Mouse (Mus musculus) left cerebral cortex, adult 2 months (tissue): ENCODE measurements at regions not wholly inside any gene's neighbourhood (a gene's known extent, or its start where the extent isn't known, plus 50 kb on each side); places are given as distances from the start of the nearest gene placed in this dataset.

Experiments used
- DNase-seq, 2 experiments: peaks; one replicate each; pipeline ENCODE4 v3.0.0; 2021 to 2022; ENCODE audit warnings: low spot score in 2 of 2, mixed read lengths in 1 of 2; ENCODE audit errors: extremely low spot score in 1 of 2
- H3K27ac ChIP-seq: fragments of 200-600 bp; 2 replicates; pipeline ENCODE4 v1.8.1; 2022
- H3K4me3 ChIP-seq: fragments of 200-600 bp; 2 replicates; pipeline ENCODE4 v1.8.1; 2022
- CTCF ChIP-seq: fragments of 200-600 bp; IDR thresholded peaks from 2 replicates; pipeline ENCODE4 v1.8.1; 2022; ENCODE audit warnings: antibody characterized with exemption, mild to moderate bottlenecking, moderate library complexity
- intact Hi-C: fragments of 180-260 bp; cut with DNase I; formaldehyde crosslinking; loops from one replicate; pipeline ENCODE4 v1.15.1; 2025

DNA sequence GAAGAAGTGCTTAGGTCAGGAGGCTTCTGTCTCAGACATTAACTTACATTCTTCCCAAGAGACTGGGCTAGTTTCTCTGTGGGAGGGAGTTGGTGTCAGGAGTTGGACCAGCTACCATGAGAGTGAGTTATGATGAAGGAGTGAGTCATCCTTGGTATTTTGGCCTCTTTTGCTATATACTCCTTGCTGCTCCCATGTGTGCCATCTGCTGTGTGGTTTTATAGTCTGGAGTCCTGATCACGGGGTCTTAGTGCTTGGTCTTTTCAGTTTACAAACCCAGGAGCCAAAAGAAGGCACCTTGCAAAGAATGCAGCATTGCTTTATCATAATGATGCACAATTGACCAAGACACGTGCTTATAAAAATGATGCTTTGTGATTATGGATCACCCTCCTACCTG is 56.6 kb downstream of the Zfp503 start:
- DNase-seq: peak in 1 of 2 experiments; percentile 23
- H3K4me3 ChIP-seq: no peak overlapping the region
- peak overlapping the region; percentile 51 for H3K27ac ChIP-seq
- TF ChIP-seq CTCF: no peak
- intact Hi-C loops: no loop called here

- peak in 1 of 2 experiments; percentile 12 for DNase-seq
- intact Hi-C loops: no loop called here
- H3K4me3 ChIP-seq: no peak overlapping the region
- no peak for TF ChIP-seq CTCF
- peak overlapping the region; percentile 51 for H3K27ac ChIP-seq
Observed at GRCm38 (mm10) chr14:21931944-21932343, 57.5 kb downstream of the Zfp503 start.

- intact Hi-C loops: no loop called here
- no peak for DNase-seq
- no peak for TF ChIP-seq CTCF
- no peak overlapping the region for H3K4me3 ChIP-seq
- no peak overlapping the region for H3K27ac ChIP-seq
Observed at GRCm38 (mm10) chr14:21929048-21929447, 60.4 kb downstream of the Zfp503 start.

- H3K27ac ChIP-seq: no peak overlapping the region
- TF ChIP-seq CTCF: no peak
- DNase-seq: no peak
- H3K4me3 ChIP-seq: no peak overlapping the region
- intact Hi-C loops: no loop called here
Observed at GRCm38 (mm10) chr14:21916671-21917070, 67.9 kb upstream of the Comtd1 start.

GRCm38 (mm10) chr14:21904498-21905395 is 56.0 kb upstream of the Comtd1 start:
- intact Hi-C loops: no loop called here
- no peak overlapping the region for H3K27ac ChIP-seq
- TF ChIP-seq CTCF: no peak

GRCm38 (mm10) chr14:21903562-21904497 is 55.1 kb upstream of the Comtd1 start:
- intact Hi-C loops: no loop called here
- H3K4me3 ChIP-seq: no peak overlapping the region
- DNase-seq: no peak
- TF ChIP-seq CTCF: no peak; the same call in 1 of the 2 replicates
- no peak overlapping the region for H3K27ac ChIP-seq

More at GRCm38 (mm10) chr14:21904498-21905395, 56.0 kb upstream of the Comtd1 start:
- DNase-seq: no peak
- H3K4me3 ChIP-seq: no peak overlapping the region

GRCm38 (mm10) chr14:21902856-21903255 is 54.1 kb upstream of the Comtd1 start:
- intact Hi-C loops: no loop called here
- Histone ChIP-seq H3K27ac (no peak overlapping the region), H3K4me3 (no peak overlapping the region)
- no peak for TF ChIP-seq CTCF
- no peak for DNase-seq

DNA sequence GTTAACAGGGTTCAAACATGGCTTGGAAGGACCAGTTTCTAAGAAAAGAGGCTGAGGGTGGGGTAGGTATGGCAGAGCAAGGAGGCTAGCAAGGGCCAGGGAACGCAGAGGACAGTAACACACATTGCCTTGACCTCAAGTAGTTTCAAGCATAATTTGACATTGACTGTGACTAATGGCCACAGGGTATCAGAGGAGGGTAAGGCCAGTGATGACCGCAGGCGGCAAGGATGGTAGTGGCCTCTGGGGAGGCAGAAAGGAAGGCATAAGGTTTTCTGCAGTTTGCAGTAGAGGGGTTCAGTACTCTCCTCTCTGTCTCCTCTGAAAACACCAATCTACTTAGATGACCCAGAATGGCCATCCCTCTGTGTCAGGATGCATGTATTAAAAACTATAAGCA is 53.7 kb upstream of the Comtd1 start:
- Histone ChIP-seq H3K4me3 (no peak overlapping the region), H3K27ac (no peak overlapping the region)
- no peak for DNase-seq
- intact Hi-C loops: no loop called here
- TF ChIP-seq CTCF: no peak

GRCm38 (mm10) chr14:21900951-21901350 is 52.2 kb upstream of the Comtd1 start:
- intact Hi-C loops: no loop called here
- no peak for DNase-seq
- no peak overlapping the region for H3K4me3 ChIP-seq
- TF ChIP-seq CTCF: no peak
- H3K27ac ChIP-seq: no peak overlapping the region

- intact Hi-C loops: no loop called here
- TF ChIP-seq CTCF: no peak
- H3K27ac ChIP-seq: no peak overlapping the region
- H3K4me3 ChIP-seq: no peak overlapping the region
- no peak for DNase-seq
Observed at GRCm38 (mm10) chr14:21900516-21900915, 51.7 kb upstream of the Comtd1 start.
